Comparison of ENCODE assay signal across 9 mouse cellular contexts in genomic region chr11:90130635-90131034, GRCm38 (mm10). TPM values are rescaled to one million over a fixed set of nuclear protein-coding genes. Genes with fewer than 3 reads are reported as not detected.
DNase-seq lines count a peak whose midpoint lies in the region; ATAC-seq lines count a peak whose summit lies in the region.
"Had no signal": no experiment of that assay in that cellular context is flagged by ENCODE, and none has a peak within 500 bp of the region (broad histone marks: within the 10 kb centered on the region; RNA-seq: fewer than 3 reads in every experiment).

No protein-coding gene starts in this region.

- no peak overlapping the region for H3K27ac ChIP-seq in forebrain, embryonic 16.5 days (ENCODE audit: low read length)
- H3K27ac ChIP-seq in hindbrain, embryonic 12.5 days: 0 out of 2 replicates have a peak overlapping the region, but pooled peaks have one; percentile 23
- H3K27ac ChIP-seq in midbrain, embryonic 11.5 days (ENCODE audit: low read depth, low read length): no peak overlapping the region

- no peaks in the 10 kb centered on the region for H3K9me3 ChIP-seq in forebrain, embryonic 16.5 days (ENCODE audit: control insufficient read depth, low read length)
- 0 out of 2 replicates have a peak, but pooled peaks cover 2% of the 10 kb centered on the region for H3K9me3 ChIP-seq in hindbrain, embryonic 12.5 days (replicated peaks)
- no peaks in the 10 kb centered on the region for H3K9me3 ChIP-seq in midbrain, embryonic 11.5 days (ENCODE audit: control insufficient read depth, low read length)

- H3K4me1 ChIP-seq in forebrain, embryonic 16.5 days (replicated peaks; ENCODE audit: control insufficient read depth, insufficient read depth, low read length): no peaks in the 10 kb centered on the region
- H3K4me1 ChIP-seq in hindbrain, embryonic 12.5 days: peaks cover 16% of the 10 kb centered on the region
- H3K4me1 ChIP-seq in midbrain, embryonic 11.5 days (ENCODE audit: control insufficient read depth, insufficient read depth, low read length): 0 out of 2 replicates have a peak, but pooled peaks cover 3% of the 10 kb centered on the region

- no peaks in the 10 kb centered on the region for H3K27me3 ChIP-seq in forebrain, embryonic 16.5 days (replicated peaks; ENCODE audit: control insufficient read depth, insufficient read depth, low read length)
- H3K27me3 ChIP-seq in hindbrain, embryonic 12.5 days: no peaks in the 10 kb centered on the region
- H3K27me3 ChIP-seq in midbrain, embryonic 11.5 days (ENCODE audit: control insufficient read depth, insufficient read depth, low read length): no peaks in the 10 kb centered on the region

- ATAC-seq in forebrain, embryonic 16.5 days: peak; percentile 63
- ATAC-seq in hindbrain, embryonic 12.5 days (ENCODE audit: low FRiP score): peak; percentile 56; the same call in 1 of the 2 replicates
- ATAC-seq in midbrain, embryonic 11.5 days (ENCODE audit: low FRiP score): peak; percentile 64
- no peak for ATAC-seq in erythroblast, adult 5-6 weeks (replicated peaks; ENCODE audit: low FRiP score, poor library complexity, severe bottlenecking)
- ATAC-seq: Patski had no signal

- H3K9ac ChIP-seq in forebrain, embryonic 16.5 days (replicated peaks; ENCODE audit: low read depth, low read length): no peak overlapping the region
- H3K9ac ChIP-seq in hindbrain, embryonic 12.5 days: no peak overlapping the region
- no peak overlapping the region for H3K9ac ChIP-seq in midbrain, embryonic 11.5 days (ENCODE audit: low read length)

- WGBS in forebrain, embryonic 16.5 days: 13% methylated on average over 1 of the region's 1 CpGs
- 29% methylated on average over 1 of the region's 1 CpGs for WGBS in hindbrain, embryonic 12.5 days
- 0% methylated on average over 1 of the region's 1 CpGs for WGBS in midbrain, embryonic 11.5 days

- H3K4me2 ChIP-seq in forebrain, embryonic 16.5 days (ENCODE audit: low read length): no peak overlapping the region
- no peak overlapping the region for H3K4me2 ChIP-seq in hindbrain, embryonic 12.5 days (replicated peaks)
- H3K4me2 ChIP-seq in midbrain, embryonic 11.5 days: no peak overlapping the region

- H3K36me3 ChIP-seq in forebrain, embryonic 16.5 days (ENCODE audit: control insufficient read depth, insufficient read depth): no peaks in the 10 kb centered on the region
- H3K36me3 ChIP-seq in hindbrain, embryonic 12.5 days: no peaks in the 10 kb centered on the region
- no peaks in the 10 kb centered on the region for H3K36me3 ChIP-seq in midbrain, embryonic 11.5 days (ENCODE audit: control insufficient read depth, insufficient read depth, low read length)

- DNase-seq in layer of hippocampus, postnatal 10 days (ENCODE audit: low spot score in 2 of 2): peak; percentile 22 to 36
- no peak for DNase-seq in layer of hippocampus, adult 8-10 months (ENCODE audit: low spot score in 2 of 2)
- peak; percentile 75 for DNase-seq in midbrain, embryonic 11.5 days (ENCODE audit: low spot score, missing footprints)
- DNase-seq in layer of hippocampus, adult 9-10 months (ENCODE audit: low spot score): no peak
- no peak for DNase-seq in spleen, postnatal 4 days (ENCODE audit: low spot score in 2 of 2)

- H3K4me3 ChIP-seq in forebrain, embryonic 16.5 days (replicated peaks; ENCODE audit: low read length): no peak overlapping the region
- H3K4me3 ChIP-seq in hindbrain, embryonic 12.5 days: no peak overlapping the region
- H3K4me3 ChIP-seq in midbrain, embryonic 11.5 days (ENCODE audit: low read depth, low read length): no peak overlapping the region

RNA-seq across cellular contexts. Expression of gene Gm45716, which starts 56.8 kb away (rescaled TPM):
- total RNA-seq in layer of hippocampus, postnatal 10 days (2021): 10 to 100 TPM in 1 of 2 experiments, 1 to 10 TPM in 1; 7.7 to 10.8 TPM
- 1 to 10 TPM; 6.1 to 6.5 (median 6.4) TPM for total RNA-seq in layer of hippocampus, adult 8-10 months (2022)
- polyA plus RNA-seq in forebrain, embryonic 16.5 days (2015; fragmentation: Nextera tagmentation; extraction: Ambion mirVana): 17.5 and 18.0 TPM in 2 replicates
- 20.5 and 22.0 TPM in 2 replicates for polyA plus RNA-seq in hindbrain, embryonic 12.5 days (2016; fragmentation: Nextera tagmentation; extraction: Ambion mirVana)
- 19.3 and 20.4 TPM in 2 replicates for polyA plus RNA-seq in midbrain, embryonic 11.5 days (2014; fragmentation: Nextera tagmentation; extraction: Ambion mirVana)
- total RNA-seq in erythroblast, adult 5-6 weeks (2015; ENCODE audit: low replicate concordance): 5.8 TPM in 1 of 2 replicates, not detected in the other
- 1.0 and 3.5 TPM in 2 replicates for total RNA-seq in erythroblast, adult 5-6 weeks (2017; ENCODE audit: low replicate concordance)

Comparison
In these comparisons a context has a peak if more than half of its experiments do, and no peak if none do; other contexts are left out.
1. DNase-seq: peak in layer of hippocampus, postnatal 10 days (2 of 2) and midbrain, embryonic 11.5 days (single experiment); none in layer of hippocampus, adult 8-10 months (0 of 2), layer of hippocampus, adult 9-10 months (single experiment) and spleen, postnatal 4 days (0 of 2).